Mouse (Mus musculus): Measurements from ENCODE around the gene Fignl1.

DNA sequence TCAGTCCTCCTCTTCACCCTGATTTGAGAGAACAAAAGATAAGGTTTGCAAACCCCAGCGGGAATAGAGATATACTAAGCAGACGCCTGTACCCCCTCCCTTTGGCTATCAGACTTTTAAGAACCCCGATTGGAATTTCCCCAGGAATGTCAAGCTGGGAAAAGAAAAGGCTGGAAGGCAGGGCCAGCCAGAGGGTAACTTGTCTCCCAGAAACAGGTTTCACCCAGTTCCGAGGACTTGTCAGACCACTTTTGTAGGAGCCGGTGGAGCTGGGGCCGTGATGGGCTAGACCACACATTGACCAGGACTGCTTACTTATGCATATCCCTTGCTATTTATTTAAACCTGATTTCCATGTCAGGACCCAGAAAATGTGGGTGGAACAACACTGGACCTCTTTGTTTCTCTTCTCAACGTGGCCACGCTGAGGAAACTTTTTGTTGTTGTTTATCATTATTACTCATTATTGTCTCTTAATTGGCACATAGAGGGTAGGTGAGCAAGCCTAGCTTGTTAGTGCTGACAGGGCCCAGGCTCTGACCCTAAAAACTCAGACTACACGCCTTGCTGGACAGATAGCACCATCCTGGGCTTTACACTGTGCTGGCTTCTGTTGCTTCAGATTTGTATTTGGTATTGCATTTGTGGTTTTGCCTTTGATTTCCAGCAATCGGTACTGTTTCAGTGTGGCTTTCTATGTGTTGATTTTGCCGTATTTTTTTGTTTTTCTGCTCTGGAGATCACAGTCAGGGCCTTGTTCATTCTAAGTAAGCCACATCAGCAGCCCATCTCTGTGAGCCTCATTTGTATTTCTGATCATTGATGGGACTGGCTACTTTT, 20.6 kb upstream of the Fignl1 start:
- no peak for TF ChIP-seq CTCF (IDR thresholded peaks at IDR 0.05; ENCODE audit: low read depth)
- TF ChIP-seq EP300 (IDR thresholded peaks at IDR 0.05; ENCODE audit: low read depth), result no peak

All from heart, postnatal 0 days (tissue).